Mouse (Mus musculus) ES-Bruce4 (cell line): Measurements from ENCODE around the gene Ppp4r2. TPM values are rescaled to one million over a fixed set of nuclear protein-coding genes. Genes with fewer than 3 reads are reported as not detected.
"Not testable (repeated sequence)": the region's sequence is repeated elsewhere in the genome, so short reads cannot be mapped to it uniquely, and the experiment has no call there.

Source experiments
- H3K27ac ChIP-seq: 2 replicates; pipeline ENCODE4 v1.5.1; 2012; ENCODE audit warnings: low read length, inconsistent platforms; ENCODE audit not compliant: insufficient read depth
- H3K27me3 ChIP-seq: 2 replicates; pipeline ENCODE4 v1.6.1; 2012; ENCODE audit warnings: mild to moderate bottlenecking, low read length, inconsistent platforms; ENCODE audit not compliant: control insufficient read depth, poor library complexity, insufficient read depth, severe bottlenecking
- H3K36me3 ChIP-seq: 2 replicates; pipeline ENCODE4 v1.6.1; 2012; ENCODE audit warnings: inconsistent platforms, mild to moderate bottlenecking, low read length, moderate library complexity; ENCODE audit not compliant: control insufficient read depth, poor library complexity, insufficient read depth, severe bottlenecking
- H3K4me1 ChIP-seq: one replicate; pipeline ENCODE4 v1.8.1; 2011; ENCODE audit warnings: low read length; ENCODE audit not compliant: control insufficient read depth, insufficient read depth
- H3K4me3 ChIP-seq: 2 replicates; pipeline ENCODE4 v1.5.1; 2011; ENCODE audit warnings: low read depth, mild to moderate bottlenecking, low read length
- H3K9ac ChIP-seq: 2 replicates; pipeline ENCODE4 v1.6.1; 2012; ENCODE audit warnings: low read depth, mild to moderate bottlenecking, inconsistent platforms; ENCODE audit not compliant: poor library complexity, severe bottlenecking
- H3K9me3 ChIP-seq: replicated peaks from 2 replicates; pipeline ENCODE4 v1.6.1; 2012; ENCODE audit warnings: mild to moderate bottlenecking, low read length, inconsistent platforms; ENCODE audit not compliant: control insufficient read depth, poor library complexity, insufficient read depth, severe bottlenecking
- CTCF ChIP-seq: IDR thresholded peaks from one replicate; pipeline ENCODE4 v1.8.1; 2011; ENCODE audit warnings: low read depth, low read length
- EP300 ChIP-seq: IDR thresholded peaks from 2 replicates; pipeline ENCODE4 v1.6.1; 2011; ENCODE audit warnings: low read depth, low read length; ENCODE audit not compliant: insufficient read depth
- POLR2A ChIP-seq: IDR thresholded peaks from one replicate; pipeline ENCODE4 v1.8.1; 2011; ENCODE audit warnings: low read length; ENCODE audit not compliant: insufficient read depth
- polyA plus RNA-seq: library from polyadenylated mRNA; stranded (reverse); fragments of >200 nt; gene quantifications from 2 replicates; pipeline ENCODE4 v1.2.4, GENCODE M21; 2011; ENCODE audit warnings: low read depth; ENCODE audit not compliant: missing spikeins, insufficient read depth, insufficient read length

Gene Ppp4r2
- polyA plus RNA-seq, 1 experiment = 147 TPM

GRCm38 (mm10) chr6:100851083-100851482, 17.7 kb downstream of the Ppp4r2 start:
- Histone ChIP-seq H3K27ac (no peak overlapping the region), H3K9me3 (no peaks in the 10 kb centered on the region), H3K9ac (no peak overlapping the region), H3K36me3 (peaks cover 23% of the 10 kb centered on the region), H3K4me1 (no peaks in the 10 kb centered on the region), H3K4me3 (no peak overlapping the region), H3K27me3 (no peaks in the 10 kb centered on the region)
- TF ChIP-seq POLR2A (no peak), EP300 (no peak), CTCF (no peak)

GRCm38 (mm10) chr6:100865321-100865720, 31.9 kb downstream of the Ppp4r2 start:
- H3K9me3 ChIP-seq = no peaks in the 10 kb centered on the region
- H3K36me3 ChIP-seq = peaks cover 21% of the 10 kb centered on the region
- H3K27ac ChIP-seq = no peak overlapping the region
- no peak overlapping the region for H3K9ac ChIP-seq
- no peaks in the 10 kb centered on the region for H3K4me1 ChIP-seq
- H3K4me3 ChIP-seq = no peak overlapping the region
- TF ChIP-seq POLR2A = no peak
- no peak for TF ChIP-seq CTCF
- TF ChIP-seq EP300 = no peak
- no peaks in the 10 kb centered on the region for H3K27me3 ChIP-seq

GRCm38 (mm10) chr6:100865788-100866187, 32.4 kb downstream of the Ppp4r2 start:
- not testable (repeated sequence) for H3K4me3 ChIP-seq, H3K9me3 ChIP-seq, H3K9ac ChIP-seq, H3K27me3 ChIP-seq, H3K27ac ChIP-seq, H3K4me1 ChIP-seq
- H3K36me3 ChIP-seq = peaks cover 18% of the 10 kb centered on the region

- H3K36me3 ChIP-seq = peaks cover 16% of the 10 kb centered on the region
- not testable (repeated sequence) for H3K9me3 ChIP-seq, H3K4me1 ChIP-seq, H3K9ac ChIP-seq, H3K4me3 ChIP-seq, H3K27me3 ChIP-seq, H3K27ac ChIP-seq
Measured at GRCm38 (mm10) chr6:100866246-100866645, 32.8 kb downstream of the Ppp4r2 start.

GRCm38 (mm10) chr6:100868863-100869262, 35.4 kb downstream of the Ppp4r2 start:
- H3K9ac ChIP-seq = no peak overlapping the region
- H3K4me3 ChIP-seq = no peak overlapping the region
- H3K27me3 ChIP-seq = no peaks in the 10 kb centered on the region
- H3K4me1 ChIP-seq = no peaks in the 10 kb centered on the region
- no peaks in the 10 kb centered on the region for H3K9me3 ChIP-seq
- H3K36me3 ChIP-seq = peaks cover 4% of the 10 kb centered on the region
- TF ChIP-seq EP300 = no peak
- TF ChIP-seq CTCF = no peak
- TF ChIP-seq POLR2A = no peak
- no peak overlapping the region for H3K27ac ChIP-seq

- H3K27me3 ChIP-seq = no peaks in the 10 kb centered on the region
- no peak overlapping the region for H3K27ac ChIP-seq
- H3K9me3 ChIP-seq = no peaks in the 10 kb centered on the region
- H3K9ac ChIP-seq = no peak overlapping the region
- H3K36me3 ChIP-seq = peaks cover 4% of the 10 kb centered on the region
- TF ChIP-seq EP300 = no peak
- TF ChIP-seq POLR2A = no peak
- TF ChIP-seq CTCF = no peak
- no peak overlapping the region for H3K4me3 ChIP-seq
- H3K4me1 ChIP-seq = no peaks in the 10 kb centered on the region
Measured at GRCm38 (mm10) chr6:100869909-100870308, 36.5 kb downstream of the Ppp4r2 start.

- Histone ChIP-seq H3K27ac (no peak overlapping the region), H3K9me3 (no peaks in the 10 kb centered on the region), H3K27me3 (no peaks in the 10 kb centered on the region), H3K9ac (no peak overlapping the region), H3K36me3 (no peaks in the 10 kb centered on the region), H3K4me1 (no peaks in the 10 kb centered on the region), H3K4me3 (no peak overlapping the region)
- TF ChIP-seq EP300 = no peak
- TF ChIP-seq POLR2A = no peak
- no peak for TF ChIP-seq CTCF
Measured at GRCm38 (mm10) chr6:100873191-100873590, 39.8 kb downstream of the Ppp4r2 start.
